Mouse (Mus musculus): ENCODE data around the gene Gm42417. TPM values are rescaled to one million over a fixed set of nuclear protein-coding genes. Genes with fewer than 3 reads are reported as not detected.

The Gm42417 gene
- polyA plus RNA-seq, 1 experiment: not detected

- Histone ChIP-seq H3K4me1 (ENCODE audit: control insufficient read depth, insufficient read depth, low read length) (peaks cover 29% of the 10 kb centered on the region), H3K4me3 (replicated peaks; ENCODE audit: extremely low read depth, low read depth, low read length) (peak within 1 kb of the TSS; percentile 96)
- 1% methylated on average over 68 of the region's 69 CpGs for WGBS
- peak; percentile 77 for DNase-seq
- no peak for TF ChIP-seq CTCF (IDR thresholded peaks at IDR 0.05; ENCODE audit: insufficient read depth, low read length)
- peak; percentile 20; the same call in 1 of the 2 replicates for TF ChIP-seq POLR2A (IDR thresholded peaks at IDR 0.05; ENCODE audit: borderline replicate concordance, extremely low read depth, low read depth, low read length)
These were observed 19.1 kb upstream of the Gm42417 start, which contains the start of gene Sema4c for GRCm38 (mm10) chr1:36558031-36558993. TSS of gene Sema4c (minus strand) at chr1:36558349.

DNA sequence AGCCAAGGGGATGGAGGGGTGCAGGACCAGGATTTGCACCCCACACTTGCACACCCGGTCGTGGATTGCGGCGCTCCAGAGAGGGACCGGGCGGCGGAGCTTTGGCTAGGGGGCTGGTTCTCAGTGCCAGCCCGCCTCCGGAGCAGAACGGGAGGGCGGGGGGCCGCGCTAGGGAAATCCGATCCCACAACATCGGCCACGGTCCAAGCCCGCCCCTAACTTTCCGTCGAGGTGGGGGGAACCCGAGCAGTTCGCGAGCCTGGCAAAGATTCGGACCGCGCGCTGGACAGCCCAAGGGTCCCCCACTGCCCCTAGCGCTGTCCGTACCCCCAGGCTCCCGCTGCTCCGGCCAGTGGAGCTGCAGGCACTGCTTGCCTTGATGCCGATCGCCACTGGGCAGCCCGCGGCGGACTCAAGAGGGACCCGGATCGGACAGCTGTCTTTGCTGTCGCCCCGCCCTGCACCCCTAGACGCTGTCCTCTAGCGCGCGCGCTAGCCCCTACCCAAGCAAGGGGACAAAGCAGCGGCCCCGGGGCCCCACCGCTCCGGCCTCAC, 18.3 kb upstream of the Gm42417 start:
- DNase-seq: peak; percentile 79
- no peak for TF ChIP-seq CTCF (IDR thresholded peaks at IDR 0.05; ENCODE audit: insufficient read depth, low read length)
- TF ChIP-seq POLR2A (IDR thresholded peaks at IDR 0.05; ENCODE audit: borderline replicate concordance, extremely low read depth, low read depth, low read length): peak; percentile 59; the same call in 1 of the 2 replicates
- WGBS: 0% methylated on average over 48 of the region's 48 CpGs
- peak overlapping the region; percentile 96 for H3K4me3 ChIP-seq (replicated peaks; ENCODE audit: extremely low read depth, low read depth, low read length)
- peaks cover 29% of the 10 kb centered on the region for H3K4me1 ChIP-seq (ENCODE audit: control insufficient read depth, insufficient read depth, low read length)

- peak overlapping the region; percentile 96 for H3K4me3 ChIP-seq (replicated peaks; ENCODE audit: extremely low read depth, low read depth, low read length)
- DNase-seq: peak; percentile 92
- H3K4me1 ChIP-seq (ENCODE audit: control insufficient read depth, insufficient read depth, low read length): peaks cover 29% of the 10 kb centered on the region
- under 1% methylated on average over 52 of the region's 52 CpGs for WGBS
- TF ChIP-seq POLR2A (IDR thresholded peaks at IDR 0.05; ENCODE audit: borderline replicate concordance, extremely low read depth, low read depth, low read length) (peak; percentile 99), CTCF (IDR thresholded peaks at IDR 0.05; ENCODE audit: insufficient read depth, low read length) (peak; percentile 20; the same call in 1 of the 2 replicates)
These were observed 17.6 kb upstream of the Gm42417 start for GRCm38 (mm10) chr1:36556553-36557456.

DNA sequence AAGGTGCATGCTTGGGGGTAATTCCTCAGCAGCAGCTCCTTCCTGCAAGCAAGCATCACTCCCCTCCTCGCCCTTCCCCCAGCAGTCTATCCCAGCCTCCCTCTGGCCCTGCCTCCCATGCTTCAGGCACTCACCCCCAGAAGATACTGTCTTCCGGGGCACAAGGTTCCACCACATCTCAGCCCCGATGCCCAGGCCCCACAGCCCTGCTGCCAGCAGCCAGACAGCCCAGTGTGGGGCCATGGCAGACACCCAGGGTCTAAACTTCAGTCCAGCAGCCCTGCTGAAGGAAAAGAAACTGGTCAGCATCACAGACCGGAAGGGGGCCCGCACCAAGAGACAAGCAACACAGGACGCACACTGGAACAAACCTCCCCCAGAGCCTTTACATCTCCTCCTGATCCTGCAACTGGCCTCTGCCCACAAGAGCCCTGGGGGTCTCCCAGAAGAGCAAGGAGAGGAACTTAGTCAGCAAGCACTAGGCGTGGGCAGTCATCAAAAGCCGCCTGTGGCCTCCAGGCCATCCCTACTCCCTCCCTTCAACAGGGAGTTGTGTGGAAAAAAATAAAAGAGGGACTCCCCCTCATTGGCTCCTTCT, 16.7 kb upstream of the Gm42417 start:
- 14% methylated on average over 8 of the region's 8 CpGs for WGBS
- TF ChIP-seq POLR2A (IDR thresholded peaks at IDR 0.05; ENCODE audit: borderline replicate concordance, extremely low read depth, low read depth, low read length) (no peak), CTCF (IDR thresholded peaks at IDR 0.05; ENCODE audit: insufficient read depth, low read length) (no peak)
- Histone ChIP-seq H3K4me3 (replicated peaks; ENCODE audit: extremely low read depth, low read depth, low read length) (peak overlapping the region; percentile 96), H3K4me1 (ENCODE audit: control insufficient read depth, insufficient read depth, low read length) (peaks cover 29% of the 10 kb centered on the region)
- no peak for DNase-seq

GRCm38 (mm10) chr1:36554633-36555399, 15.6 kb upstream of the Gm42417 start:
- Histone ChIP-seq H3K4me1 (ENCODE audit: control insufficient read depth, insufficient read depth, low read length) (peaks cover 29% of the 10 kb centered on the region), H3K4me3 (replicated peaks; ENCODE audit: extremely low read depth, low read depth, low read length) (no peak overlapping the region)
- WGBS: 44% methylated on average over 21 of the region's 21 CpGs
- no peak for DNase-seq
- TF ChIP-seq CTCF (IDR thresholded peaks at IDR 0.05; ENCODE audit: insufficient read depth, low read length): no peak
- TF ChIP-seq POLR2A (IDR thresholded peaks at IDR 0.05; ENCODE audit: borderline replicate concordance, extremely low read depth, low read depth, low read length): no peak

DNA sequence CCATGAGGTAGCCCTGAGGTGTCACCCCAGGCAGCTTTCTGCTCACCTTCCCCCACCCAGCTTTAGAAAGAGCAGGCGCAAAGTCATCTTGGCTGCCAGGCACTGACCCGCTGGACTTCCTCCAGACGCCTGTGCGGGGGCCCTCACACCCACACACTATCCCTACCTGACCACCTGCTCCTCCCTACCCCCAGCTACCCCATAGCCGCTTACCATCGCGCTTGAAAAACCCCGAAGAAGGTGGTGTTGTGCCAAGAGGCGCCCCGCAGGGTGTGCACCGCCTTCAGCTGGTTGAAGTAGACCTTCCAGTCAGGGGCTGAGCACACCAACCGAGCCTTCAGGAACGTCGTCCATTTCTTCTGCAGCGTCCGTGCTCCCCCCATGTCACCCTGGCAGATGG, 13.3 kb upstream of the Gm42417 start:
- Histone ChIP-seq H3K4me1 (ENCODE audit: control insufficient read depth, insufficient read depth, low read length) (peaks cover 22% of the 10 kb centered on the region; the same call in 1 of the 2 replicates), H3K4me3 (replicated peaks; ENCODE audit: extremely low read depth, low read depth, low read length) (no peak overlapping the region)
- no peak for TF ChIP-seq POLR2A (IDR thresholded peaks at IDR 0.05; ENCODE audit: borderline replicate concordance, extremely low read depth, low read depth, low read length)
- no peak for TF ChIP-seq CTCF (IDR thresholded peaks at IDR 0.05; ENCODE audit: insufficient read depth, low read length)
- no peak for DNase-seq
- WGBS: 81% methylated on average over 16 of the region's 16 CpGs

GRCm38 (mm10) chr1:36551904-36552303, 12.7 kb upstream of the Gm42417 start:
- H3K4me3 ChIP-seq (replicated peaks; ENCODE audit: extremely low read depth, low read depth, low read length): no peak overlapping the region
- DNase-seq: no peak
- TF ChIP-seq POLR2A (IDR thresholded peaks at IDR 0.05; ENCODE audit: borderline replicate concordance, extremely low read depth, low read depth, low read length): no peak
- no peak for TF ChIP-seq CTCF (IDR thresholded peaks at IDR 0.05; ENCODE audit: insufficient read depth, low read length)
- peaks cover 23% of the 10 kb centered on the region; the same call in 1 of the 2 replicates for H3K4me1 ChIP-seq (ENCODE audit: control insufficient read depth, insufficient read depth, low read length)
- WGBS: 76% methylated on average over 17 of the region's 17 CpGs
